Mouse (Mus musculus): Measurements from ENCODE around the gene Rab3il1. TPM values are rescaled to one million over a fixed set of nuclear protein-coding genes. Genes with fewer than 3 reads are reported as not detected.

The Rab3il1 gene
- 0.45 TPM for polyA plus RNA-seq (2014; fragmentation: Illumina TruSeq; extraction: RNeasy Lipid Tissue Mini Kit (QIAGEN cat#74804); ENCODE audit: low read depth, low replicate concordance)

GRCm38 (mm10) chr19:10001206-10001969 lies at the start of gene Rab3il1, which contains the start of gene Best1:
Gene Rab3il1 (plus strand): TSS chr19:10001669.
Gene Best1 (minus strand): TSS chr19:10001633.

GRCm38 (mm10) chr19:9980258-9980657 lies 21.2 kb upstream of the Rab3il1 start, which contains the start of gene Fth1:
Gene Fth1 (plus strand): TSS chr19:9980598.

GRCm38 (mm10) chr19:10041388-10042148 lies 40.1 kb downstream of the Rab3il1 start, which contains the start of gene Fads3:
Gene Fads3 (plus strand): TSS chr19:10041569.

Other genes with a start within 250 kb of the Rab3il1 start
- not detected for gene Scgb2a2, start 154.1 kb upstream of the Rab3il1 start, polyA plus RNA-seq (2014; fragmentation: Illumina TruSeq; extraction: RNeasy Lipid Tissue Mini Kit (QIAGEN cat#74804); ENCODE audit: low read depth, low replicate concordance)
- gene Incenp, start 102.1 kb upstream of the Rab3il1 start, polyA plus RNA-seq (2014; fragmentation: Illumina TruSeq; extraction: RNeasy Lipid Tissue Mini Kit (QIAGEN cat#74804); ENCODE audit: low read depth, low replicate concordance), result 0.34 TPM
- 2,353 TPM for gene Fth1, start 21.1 kb upstream of the Rab3il1 start, polyA plus RNA-seq (2014; fragmentation: Illumina TruSeq; extraction: RNeasy Lipid Tissue Mini Kit (QIAGEN cat#74804); ENCODE audit: low read depth, low replicate concordance)
- not detected for gene Best1, start within 50 bp of the Rab3il1 start, polyA plus RNA-seq (2014; fragmentation: Illumina TruSeq; extraction: RNeasy Lipid Tissue Mini Kit (QIAGEN cat#74804); ENCODE audit: low read depth, low replicate concordance)
- 0.85 TPM for gene Fads3, start 39.9 kb downstream of the Rab3il1 start, polyA plus RNA-seq (2014; fragmentation: Illumina TruSeq; extraction: RNeasy Lipid Tissue Mini Kit (QIAGEN cat#74804); ENCODE audit: low read depth, low replicate concordance)
- 106 TPM for gene Fads2, start 100.1 kb downstream of the Rab3il1 start, polyA plus RNA-seq (2014; fragmentation: Illumina TruSeq; extraction: RNeasy Lipid Tissue Mini Kit (QIAGEN cat#74804); ENCODE audit: low read depth, low replicate concordance)
- gene Fads1, start 181.2 kb downstream of the Rab3il1 start, polyA plus RNA-seq (2014; fragmentation: Illumina TruSeq; extraction: RNeasy Lipid Tissue Mini Kit (QIAGEN cat#74804); ENCODE audit: low read depth, low replicate concordance), result 337 TPM
- gene Tmem258, start 202.3 kb downstream of the Rab3il1 start, polyA plus RNA-seq (2014; fragmentation: Illumina TruSeq; extraction: RNeasy Lipid Tissue Mini Kit (QIAGEN cat#74804); ENCODE audit: low read depth, low replicate concordance), result 24.7 TPM
- gene Fen1, start 202.5 kb downstream of the Rab3il1 start, polyA plus RNA-seq (2014; fragmentation: Illumina TruSeq; extraction: RNeasy Lipid Tissue Mini Kit (QIAGEN cat#74804); ENCODE audit: low read depth, low replicate concordance), result 0.90 TPM
- gene Myrf, start 239.1 kb downstream of the Rab3il1 start, polyA plus RNA-seq (2014; fragmentation: Illumina TruSeq; extraction: RNeasy Lipid Tissue Mini Kit (QIAGEN cat#74804); ENCODE audit: low read depth, low replicate concordance), result 3.0 TPM